Mouse (Mus musculus): ENCODE data around the gene Cnih2. TPM values are rescaled to one million over a fixed set of nuclear protein-coding genes. Genes with fewer than 3 reads are reported as not detected.

Cnih2 gene
- polyA plus RNA-seq, 1 experiment from 2014 or later: 369 TPM

- ATAC-seq (ENCODE audit: low FRiP score): no peak
- Histone ChIP-seq H3K27me3 (replicated peaks) (no peaks in the 10 kb centered on the region), H3K4me2 (no peak overlapping the region), H3K36me3 (peaks cover 69% of the 10 kb centered on the region), H3K4me3 (replicated peaks) (no peak overlapping the region), H3K9ac (replicated peaks) (no peak overlapping the region), H3K9me3 (replicated peaks) (no peaks in the 10 kb centered on the region), H3K27ac (replicated peaks) (no peak overlapping the region), H3K4me1 (peaks cover 18% of the 10 kb centered on the region)
- WGBS: 65% methylated on average over 4 of the region's 4 CpGs
Observed at GRCm38 (mm10) chr19:5108702-5109101, 10.4 kb upstream of the Cnih2 start.

GRCm38 (mm10) chr19:5108271-5108575, 9.9 kb upstream of the Cnih2 start:
- H3K4me2 ChIP-seq: no peak overlapping the region
- peaks cover 18% of the 10 kb centered on the region for H3K4me1 ChIP-seq
- no peak overlapping the region for H3K27ac ChIP-seq (replicated peaks)
- 24% methylated on average over 5 of the region's 5 CpGs for WGBS
- no peak overlapping the region for H3K4me3 ChIP-seq (replicated peaks)
- no peaks in the 10 kb centered on the region for H3K27me3 ChIP-seq (replicated peaks)
- peaks cover 69% of the 10 kb centered on the region for H3K36me3 ChIP-seq
- H3K9ac ChIP-seq (replicated peaks): no peak overlapping the region
- H3K9me3 ChIP-seq (replicated peaks): no peaks in the 10 kb centered on the region
- ATAC-seq (ENCODE audit: low FRiP score): no peak

- ATAC-seq (ENCODE audit: low FRiP score): peak; percentile 13; the same call in 1 of the 2 replicates
- Histone ChIP-seq H3K27ac (replicated peaks) (0 out of 2 replicates have a peak overlapping the region, but pooled peaks have one; percentile 28), H3K4me3 (replicated peaks) (no peak overlapping the region), H3K9ac (replicated peaks) (no peak overlapping the region), H3K27me3 (replicated peaks) (no peaks in the 10 kb centered on the region), H3K9me3 (replicated peaks) (no peaks in the 10 kb centered on the region), H3K4me1 (peaks cover 18% of the 10 kb centered on the region), H3K4me2 (no peak overlapping the region), H3K36me3 (peaks cover 71% of the 10 kb centered on the region)
- 73% methylated on average over 18 of the region's 18 CpGs for WGBS
Observed at GRCm38 (mm10) chr19:5107556-5108270, 9.4 kb upstream of the Cnih2 start.

DNA sequence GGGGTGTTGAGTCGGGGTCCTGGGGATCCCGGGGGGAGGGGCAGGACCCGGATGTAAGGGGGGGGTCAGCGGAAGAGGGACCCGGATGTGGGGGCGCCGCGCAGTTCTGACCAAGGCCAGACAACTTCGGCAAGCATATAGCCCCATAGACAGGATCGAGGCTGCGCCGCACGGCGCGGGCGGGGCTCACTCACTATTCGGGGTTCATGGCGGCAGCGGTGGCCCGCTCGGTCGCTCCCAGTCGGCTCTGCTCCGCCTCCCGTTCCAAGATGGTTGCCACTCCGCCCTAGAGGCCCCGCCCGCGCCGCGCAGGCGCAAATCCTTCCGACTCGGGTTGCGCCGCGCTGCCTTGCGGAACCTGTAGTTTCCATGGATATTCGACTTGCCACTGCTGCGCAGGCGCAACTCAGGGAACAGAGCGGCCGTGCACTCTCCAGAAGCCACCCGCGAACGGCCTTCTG, 8.4 kb upstream of the Cnih2 start, which contains the start of gene Rab1b:
Gene Rab1b, minus strand, starts transcription at position 342 of the 461 bp plus-strand sequence.
- peaks cover 18% of the 10 kb centered on the region for H3K4me1 ChIP-seq
- peak within 1 kb of the TSS; percentile 91 for H3K9ac ChIP-seq (replicated peaks)
- peak within 1 kb of the TSS; percentile 73 for H3K4me3 ChIP-seq (replicated peaks)
- peak within 1 kb of the TSS; percentile 83 for H3K4me2 ChIP-seq
- peaks cover 72% of the 10 kb centered on the region for H3K36me3 ChIP-seq
- no peaks in the 10 kb centered on the region for H3K27me3 ChIP-seq (replicated peaks)
- H3K27ac ChIP-seq (replicated peaks): peak within 1 kb of the TSS; percentile 99
- ATAC-seq (ENCODE audit: low FRiP score): peak; percentile 94
- WGBS: under 1% methylated on average over 46 of the region's 46 CpGs
- no peaks in the 10 kb centered on the region for H3K9me3 ChIP-seq (replicated peaks)

- peak overlapping the region; percentile 73 for H3K4me3 ChIP-seq (replicated peaks)
- no peak for ATAC-seq (ENCODE audit: low FRiP score)
- H3K9ac ChIP-seq (replicated peaks): peak overlapping the region; percentile 91
- H3K36me3 ChIP-seq: peaks cover 72% of the 10 kb centered on the region
- 23% methylated on average over 9 of the region's 9 CpGs for WGBS
- H3K9me3 ChIP-seq (replicated peaks): no peaks in the 10 kb centered on the region
- peaks cover 18% of the 10 kb centered on the region for H3K4me1 ChIP-seq
- no peaks in the 10 kb centered on the region for H3K27me3 ChIP-seq (replicated peaks)
- H3K27ac ChIP-seq (replicated peaks): peak overlapping the region; percentile 99
- H3K4me2 ChIP-seq: peak overlapping the region; percentile 83
Observed at GRCm38 (mm10) chr19:5106074-5106473, 7.8 kb upstream of the Cnih2 start.

DNA sequence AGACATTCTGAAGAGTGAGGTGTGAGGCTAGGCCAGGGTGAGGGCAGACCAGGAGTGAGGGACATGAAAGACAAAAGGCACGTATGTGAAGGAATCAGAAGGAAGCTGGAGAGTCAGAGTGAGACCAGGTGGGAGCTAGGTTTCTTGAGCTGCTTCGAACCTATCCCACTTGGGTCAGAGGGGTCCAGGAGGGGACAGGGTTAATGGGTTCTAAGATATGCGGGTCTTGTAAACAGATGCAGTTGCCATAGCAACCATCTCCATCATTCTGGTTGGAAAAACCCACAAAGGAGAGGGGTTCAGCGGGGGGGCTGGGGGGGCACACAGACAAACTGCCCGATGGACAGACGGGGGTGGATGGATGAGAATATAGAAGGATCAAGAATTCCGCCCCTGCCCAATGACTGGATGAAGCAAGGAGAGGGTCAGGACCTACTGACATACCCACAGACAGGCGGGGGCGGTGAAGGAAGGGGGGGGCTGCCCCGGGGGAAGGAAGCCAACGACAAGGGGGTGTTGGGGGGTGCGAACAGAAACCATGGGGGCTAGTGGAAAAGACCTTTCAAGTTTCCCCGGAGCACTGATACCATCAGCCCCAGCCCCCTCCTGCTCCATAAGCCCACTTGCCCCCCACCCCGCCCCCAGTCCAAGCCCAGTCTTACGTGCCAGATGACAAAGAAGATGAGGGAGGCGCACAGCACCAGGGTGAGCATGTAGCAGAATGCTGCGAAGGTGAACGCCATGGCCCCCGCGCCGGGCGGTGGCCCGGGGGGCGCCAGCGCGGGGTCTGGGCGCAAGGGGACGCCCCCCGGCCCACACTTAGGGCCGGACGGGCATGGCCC, 579 bp downstream of the Cnih2 start:
- H3K36me3 ChIP-seq: peaks cover 44% of the 10 kb centered on the region
- WGBS: 1% methylated on average over 30 of the region's 31 CpGs
- peak overlapping the region; percentile 99 for H3K9ac ChIP-seq (replicated peaks)
- peaks cover 64% of the 10 kb centered on the region for H3K4me1 ChIP-seq
- peak overlapping the region; percentile 90 for H3K4me3 ChIP-seq (replicated peaks)
- H3K27me3 ChIP-seq (replicated peaks): no peaks in the 10 kb centered on the region
- peak overlapping the region; percentile 95 for H3K27ac ChIP-seq (replicated peaks)
- no peaks in the 10 kb centered on the region for H3K9me3 ChIP-seq (replicated peaks)
- H3K4me2 ChIP-seq: peak overlapping the region; percentile 80
- ATAC-seq (ENCODE audit: low FRiP score): peak; percentile 36

DNA sequence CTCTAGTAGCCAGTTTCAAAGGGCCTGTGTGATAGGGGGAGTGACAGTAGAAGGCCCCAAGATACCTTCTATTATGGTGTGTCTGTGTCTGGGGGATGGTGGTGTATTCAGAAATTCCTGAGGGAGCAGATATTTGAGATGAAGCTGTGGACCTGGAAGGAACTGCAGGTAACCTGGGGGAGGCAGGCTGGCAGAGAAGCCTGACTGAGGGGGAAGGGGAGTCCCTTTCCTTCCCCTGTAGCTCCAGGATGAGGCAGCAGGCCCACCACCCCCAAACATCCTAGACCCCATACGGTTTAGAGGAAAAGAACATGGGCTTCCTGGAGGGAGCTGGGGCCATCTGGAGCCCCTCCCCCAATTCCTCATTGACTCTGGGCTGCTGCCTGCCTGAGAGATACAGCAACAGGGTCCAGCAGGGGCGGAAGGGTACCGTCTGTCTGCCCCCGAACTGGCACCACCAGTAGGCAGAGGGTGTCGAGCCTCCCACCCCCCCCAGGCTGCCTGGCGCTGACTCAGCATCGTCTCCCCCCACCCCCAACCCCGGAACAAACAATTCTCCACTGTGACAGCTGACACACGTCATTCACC, 2.3 kb downstream of the Cnih2 start:
- peaks cover 74% of the 10 kb centered on the region for H3K4me1 ChIP-seq
- H3K4me2 ChIP-seq: peak overlapping the region; percentile 80
- peaks cover 45% of the 10 kb centered on the region for H3K36me3 ChIP-seq
- H3K27ac ChIP-seq (replicated peaks): peak overlapping the region; percentile 95
- peak overlapping the region; percentile 99 for H3K9ac ChIP-seq (replicated peaks)
- no peak for ATAC-seq (ENCODE audit: low FRiP score)
- no peaks in the 10 kb centered on the region for H3K27me3 ChIP-seq (replicated peaks)
- WGBS: 10% methylated on average over 9 of the region's 9 CpGs
- no peaks in the 10 kb centered on the region for H3K9me3 ChIP-seq (replicated peaks)
- peak overlapping the region; percentile 90 for H3K4me3 ChIP-seq (replicated peaks)

GRCm38 (mm10) chr19:5094746-5095417, 3.4 kb downstream of the Cnih2 start:
- Histone ChIP-seq H3K27ac (replicated peaks) (peak overlapping the region; percentile 95), H3K9me3 (replicated peaks) (no peaks in the 10 kb centered on the region), H3K9ac (replicated peaks) (peak overlapping the region; percentile 99), H3K4me2 (peak overlapping the region; percentile 80), H3K36me3 (peaks cover 42% of the 10 kb centered on the region), H3K27me3 (replicated peaks) (no peaks in the 10 kb centered on the region), H3K4me1 (peaks cover 75% of the 10 kb centered on the region), H3K4me3 (replicated peaks) (peak overlapping the region; percentile 90)
- 25% methylated on average over 11 of the region's 11 CpGs for WGBS
- peak; percentile 22; the same call in 1 of the 2 replicates for ATAC-seq (ENCODE audit: low FRiP score)

DNA sequence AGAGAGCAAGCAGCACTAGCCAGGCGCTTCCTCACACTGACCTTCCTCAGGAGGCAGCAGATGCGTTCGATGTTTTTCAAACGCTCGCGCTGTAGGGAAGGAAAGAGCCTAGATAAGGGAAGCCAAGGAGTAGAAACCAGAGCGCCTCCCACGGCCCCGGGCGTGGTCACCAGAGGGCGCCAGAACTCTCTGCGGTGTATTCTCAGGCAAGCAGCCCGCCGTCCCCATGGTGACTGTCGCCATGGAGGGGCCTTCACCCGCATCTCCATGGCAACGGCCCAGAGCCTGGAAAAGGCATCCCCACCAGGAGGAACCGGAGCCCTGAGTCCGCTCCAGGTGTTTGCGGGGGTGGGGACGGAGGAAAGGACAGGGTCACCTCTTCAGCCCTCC, 4.1 kb downstream of the Cnih2 start:
- H3K9ac ChIP-seq (replicated peaks): peak overlapping the region; percentile 99
- H3K27me3 ChIP-seq (replicated peaks): no peaks in the 10 kb centered on the region
- H3K4me2 ChIP-seq: peak overlapping the region; percentile 80
- ATAC-seq (ENCODE audit: low FRiP score): peak; percentile 67
- H3K4me1 ChIP-seq: peaks cover 76% of the 10 kb centered on the region
- no peaks in the 10 kb centered on the region for H3K9me3 ChIP-seq (replicated peaks)
- peaks cover 39% of the 10 kb centered on the region for H3K36me3 ChIP-seq
- 0% methylated on average over 21 of the region's 21 CpGs for WGBS
- H3K4me3 ChIP-seq (replicated peaks): peak overlapping the region; percentile 90
- H3K27ac ChIP-seq (replicated peaks): peak overlapping the region; percentile 95

GRCm38 (mm10) chr19:5093481-5094242, 4.7 kb downstream of the Cnih2 start:
- H3K9ac ChIP-seq (replicated peaks): peak overlapping the region; percentile 99; the same call in 1 of the 2 replicates
- H3K4me1 ChIP-seq: peaks cover 76% of the 10 kb centered on the region
- no peak for ATAC-seq (ENCODE audit: low FRiP score)
- peaks cover 39% of the 10 kb centered on the region for H3K36me3 ChIP-seq
- peak overlapping the region; percentile 80 for H3K4me2 ChIP-seq
- H3K27ac ChIP-seq (replicated peaks): peak overlapping the region; percentile 95
- no peaks in the 10 kb centered on the region for H3K9me3 ChIP-seq (replicated peaks)
- H3K4me3 ChIP-seq (replicated peaks): peak overlapping the region; percentile 90; the same call in 1 of the 2 replicates
- WGBS: 74% methylated on average over 12 of the region's 12 CpGs
- no peaks in the 10 kb centered on the region for H3K27me3 ChIP-seq (replicated peaks)
